Mouse (Mus musculus): ENCODE measurements at regions not wholly inside any gene's neighbourhood (a gene's known extent, or its start where the extent isn't known, plus 50 kb on each side); places are given as distances from the start of the nearest gene placed in this dataset.

DNA sequence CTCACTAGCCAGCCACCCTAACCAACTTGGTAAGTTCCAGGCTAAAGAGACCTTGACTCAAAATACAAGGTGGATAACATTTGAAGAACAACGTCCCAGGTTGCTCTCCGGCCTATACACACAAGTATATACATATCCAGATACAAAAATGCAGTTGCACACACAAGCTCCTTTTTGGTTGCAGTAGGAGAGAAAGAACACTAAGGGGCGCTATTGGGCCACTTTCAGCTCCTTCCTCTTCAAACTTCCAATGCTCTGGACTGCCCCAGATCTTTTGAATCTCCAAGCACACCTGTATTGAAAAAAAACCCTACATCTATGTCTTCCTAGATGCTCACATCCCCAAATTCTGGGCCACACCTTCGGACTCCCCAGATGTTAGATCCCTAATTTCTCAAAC lies 141.1 kb downstream of the Tfcp2l1 start:
- Histone ChIP-seq H3K4me2 (no peak overlapping the region), H3K4me1 (ENCODE audit: control insufficient read depth, insufficient read depth, low read length) (peaks cover 8% of the 10 kb centered on the region), H3K27ac (ENCODE audit: low read depth, low read length) (no peak overlapping the region), H3K4me3 (ENCODE audit: low read depth, low read length) (no peak overlapping the region), H3K9ac (ENCODE audit: low read depth, low read length) (no peak overlapping the region), H3K9me3 (replicated peaks; ENCODE audit: control insufficient read depth, low read length) (no peaks in the 10 kb centered on the region), H3K36me3 (ENCODE audit: control insufficient read depth, insufficient read depth, low read length) (no peaks in the 10 kb centered on the region), H3K27me3 (ENCODE audit: control insufficient read depth, insufficient read depth, low read length) (no peaks in the 10 kb centered on the region; the same call in 1 of the 2 replicates)
- 22% methylated on average over 4 of the region's 4 CpGs for WGBS (ENCODE audit: insufficient replicate concordance)
- ATAC-seq (replicated peaks; ENCODE audit: insufficient number of reproducible peaks, low FRiP score, low TSS enrichment) = no peak

DNA sequence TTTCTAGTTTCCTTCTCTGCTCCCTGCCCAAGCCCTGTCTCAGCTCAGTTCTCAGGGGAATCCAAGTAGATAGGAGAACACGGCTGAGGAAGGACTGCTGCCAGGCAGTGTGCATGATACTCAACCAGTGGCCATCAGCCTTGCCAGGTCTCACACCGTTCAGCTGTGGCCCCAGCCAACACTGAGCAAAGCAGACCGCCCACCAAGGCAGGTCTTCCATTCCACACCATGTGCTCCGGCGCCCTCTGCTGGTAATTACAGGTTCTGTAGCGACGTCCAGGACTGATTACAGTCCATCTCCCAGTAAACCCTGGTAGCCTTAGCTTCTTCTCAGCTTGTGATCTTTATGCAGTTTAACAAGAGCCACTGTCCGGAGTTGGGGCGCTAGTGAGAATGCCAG lies 144.5 kb downstream of the Tfcp2l1 start:
- Histone ChIP-seq H3K4me3 (ENCODE audit: low read depth, low read length) (no peak overlapping the region), H3K9me3 (replicated peaks; ENCODE audit: control insufficient read depth, low read length) (no peaks in the 10 kb centered on the region), H3K4me1 (ENCODE audit: control insufficient read depth, insufficient read depth, low read length) (peaks cover 1% of the 10 kb centered on the region; the same call in 1 of the 2 replicates), H3K4me2 (no peak overlapping the region), H3K36me3 (ENCODE audit: control insufficient read depth, insufficient read depth, low read length) (no peaks in the 10 kb centered on the region), H3K27me3 (ENCODE audit: control insufficient read depth, insufficient read depth, low read length) (no peaks in the 10 kb centered on the region; the same call in 1 of the 2 replicates), H3K27ac (ENCODE audit: low read depth, low read length) (no peak overlapping the region), H3K9ac (ENCODE audit: low read depth, low read length) (no peak overlapping the region)
- ATAC-seq (replicated peaks; ENCODE audit: insufficient number of reproducible peaks, low FRiP score, low TSS enrichment) = no peak
- 16% methylated on average over 9 of the region's 9 CpGs for WGBS (ENCODE audit: insufficient replicate concordance)

DNA sequence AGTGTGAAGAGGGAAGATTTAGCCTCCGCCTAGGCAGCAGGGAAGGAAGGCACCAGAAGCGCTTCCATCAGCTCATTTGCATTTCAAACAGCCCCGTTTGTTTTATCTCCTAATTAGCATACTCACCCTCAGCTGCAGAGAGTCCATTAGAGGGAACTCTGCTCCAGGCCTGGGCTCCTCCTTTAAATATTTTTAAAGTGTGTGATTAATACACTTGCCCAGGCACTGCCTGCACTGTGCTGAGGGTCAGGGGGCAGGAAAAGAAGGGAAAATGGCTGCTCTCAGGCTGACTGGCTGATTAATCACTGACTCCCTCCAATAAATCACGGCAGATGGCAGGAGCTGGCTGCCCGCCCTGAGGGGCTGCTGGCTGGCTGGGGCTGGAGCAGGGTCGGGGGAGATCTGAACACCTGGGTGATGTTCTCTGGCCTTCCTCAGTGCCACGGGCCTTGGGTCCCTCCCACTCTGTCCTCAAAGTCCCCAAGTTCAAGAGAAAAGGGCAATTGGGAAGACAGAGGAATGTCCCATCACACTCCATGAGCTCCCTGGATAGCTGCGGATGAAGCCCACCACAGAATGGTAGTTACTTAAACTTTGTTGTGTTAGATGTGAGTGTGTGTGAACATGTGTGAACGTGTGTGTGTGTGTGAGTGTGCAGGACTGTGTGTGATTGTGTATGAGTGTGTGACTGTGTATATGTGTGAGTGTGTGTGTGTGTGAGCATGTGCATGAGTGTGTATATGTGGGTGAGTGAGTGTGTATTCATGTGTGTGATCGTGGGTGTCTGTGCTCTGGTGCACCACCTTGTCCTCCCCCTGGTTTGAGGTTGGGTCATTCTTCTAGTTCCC lies 149.1 kb downstream of the Tfcp2l1 start:
- Histone ChIP-seq H3K27ac (ENCODE audit: low read depth, low read length) (no peak overlapping the region), H3K27me3 (ENCODE audit: control insufficient read depth, insufficient read depth, low read length) (no peaks in the 10 kb centered on the region), H3K4me2 (no peak overlapping the region), H3K36me3 (ENCODE audit: control insufficient read depth, insufficient read depth, low read length) (no peaks in the 10 kb centered on the region), H3K9ac (ENCODE audit: low read depth, low read length) (peak overlapping the region; percentile 34; the same call in 1 of the 2 replicates), H3K4me3 (ENCODE audit: low read depth, low read length) (no peak overlapping the region), H3K4me1 (ENCODE audit: control insufficient read depth, insufficient read depth, low read length) (no peaks in the 10 kb centered on the region), H3K9me3 (replicated peaks; ENCODE audit: control insufficient read depth, low read length) (no peaks in the 10 kb centered on the region)
- no peak for ATAC-seq (replicated peaks; ENCODE audit: insufficient number of reproducible peaks, low FRiP score, low TSS enrichment)
- 31% methylated on average over 10 of the region's 10 CpGs for WGBS (ENCODE audit: insufficient replicate concordance)

All from heart, embryonic 11.5 days (tissue).